7 mouse cellular contexts compared by ENCODE assay signal in the genomic region with DNA sequence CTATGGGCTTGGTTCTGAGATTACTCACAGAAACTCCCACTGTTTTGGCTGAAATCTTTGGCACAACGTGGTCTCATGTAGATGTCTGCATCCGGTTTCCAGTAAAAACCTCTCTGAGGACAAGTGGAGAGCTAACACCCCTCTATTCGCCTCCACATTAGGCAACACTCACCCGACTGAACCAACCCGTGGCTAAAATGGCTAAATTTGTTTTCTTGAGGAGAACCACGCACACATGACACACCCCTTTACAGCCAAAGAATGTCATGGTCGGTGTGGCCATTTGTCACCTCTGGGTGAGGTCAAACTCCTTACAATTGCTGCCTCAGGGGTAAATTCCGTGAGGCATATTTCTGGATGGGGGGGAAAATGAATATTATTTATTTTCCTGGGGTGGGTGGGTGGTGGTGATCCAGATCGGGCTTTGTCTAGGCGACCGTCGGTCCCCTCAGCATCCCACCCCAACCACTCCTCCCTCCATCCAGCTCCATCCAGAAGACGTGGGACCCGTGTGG. TPM values are rescaled to one million over a fixed set of nuclear protein-coding genes. Genes with fewer than 3 reads are reported as not detected.
DNase-seq lines count a peak whose midpoint lies in the region; ATAC-seq and TF ChIP-seq lines count a peak whose summit lies in the region.

No protein-coding gene starts in this region.

- peak overlapping the region; percentile 93 for H3K4me2 ChIP-seq in lung, embryonic 14.5 days
- peak overlapping the region; percentile 80 for H3K4me2 ChIP-seq in hindbrain, embryonic 12.5 days (replicated peaks)
- H3K4me2 ChIP-seq in lung, postnatal 0 days (replicated peaks; ENCODE audit: low read depth, low read length) = peak overlapping the region; percentile 91

- DNase-seq in lung, embryonic 14.5 days = peak; percentile 48
- no peak for DNase-seq in lung, postnatal 14 days
- peak; percentile 40 for DNase-seq in embryo, embryonic 10.5 days (ENCODE audit: low spot score)
- DNase-seq in lung, postnatal 0 days (ENCODE audit: low spot score) = peak; percentile 80
- DNase-seq in natural killer cell, adult 2 months (ENCODE audit: low spot score in 2 of 2) = no peak
- no peak for DNase-seq in B cell, adult 2 months

- WGBS in lung, embryonic 14.5 days = 20% methylated on average over 14 of the region's 14 CpGs
- WGBS in hindbrain, embryonic 12.5 days = 26% methylated on average over 14 of the region's 14 CpGs
- 12% methylated on average over 14 of the region's 14 CpGs for WGBS in lung, postnatal 0 days

- H3K4me3 ChIP-seq in lung, embryonic 14.5 days (ENCODE audit: low read depth, low read length) = peak overlapping the region; percentile 53
- peak overlapping the region; percentile 57 for H3K4me3 ChIP-seq in hindbrain, embryonic 12.5 days
- H3K4me3 ChIP-seq in lung, postnatal 0 days (ENCODE audit: low read depth, low read length) = peak overlapping the region; percentile 51

- H3K4me1 ChIP-seq in lung, embryonic 14.5 days (ENCODE audit: insufficient read depth) = peaks cover 14% of the 10 kb centered on the region
- H3K4me1 ChIP-seq in hindbrain, embryonic 12.5 days = peaks cover 11% of the 10 kb centered on the region
- no peaks in the 10 kb centered on the region for H3K4me1 ChIP-seq in lung, postnatal 0 days (ENCODE audit: insufficient read depth, low read depth, low read length)

- peak; percentile 48; the same call in 1 of the 2 replicates for TF ChIP-seq EP300 in lung, postnatal 0 days (IDR thresholded peaks at IDR 0.05)

- H3K36me3 ChIP-seq in lung, embryonic 14.5 days (ENCODE audit: insufficient read depth) = no peaks in the 10 kb centered on the region
- H3K36me3 ChIP-seq in hindbrain, embryonic 12.5 days = no peaks in the 10 kb centered on the region
- no peaks in the 10 kb centered on the region for H3K36me3 ChIP-seq in lung, postnatal 0 days (ENCODE audit: insufficient read depth, low read length)

- peak; percentile 28 for ATAC-seq in lung, embryonic 14.5 days (ENCODE audit: insufficient read depth)
- peak; percentile 38; the same call in 1 of the 2 replicates for ATAC-seq in hindbrain, embryonic 12.5 days (ENCODE audit: low FRiP score)
- ATAC-seq in lung, postnatal 0 days = peak; percentile 47

- no peaks in the 10 kb centered on the region for H3K9me3 ChIP-seq in lung, embryonic 14.5 days (ENCODE audit: low read depth, low read length)
- no peaks in the 10 kb centered on the region for H3K9me3 ChIP-seq in hindbrain, embryonic 12.5 days (replicated peaks)
- no peaks in the 10 kb centered on the region for H3K9me3 ChIP-seq in lung, postnatal 0 days (ENCODE audit: low read length)

- peak overlapping the region; percentile 70 for H3K9ac ChIP-seq in lung, embryonic 14.5 days
- H3K9ac ChIP-seq in hindbrain, embryonic 12.5 days = peak overlapping the region; percentile 80
- H3K9ac ChIP-seq in lung, postnatal 0 days (replicated peaks; ENCODE audit: low read depth) = peak overlapping the region; percentile 63

- H3K27me3 ChIP-seq in lung, embryonic 14.5 days (ENCODE audit: insufficient read depth, low read length) = no peaks in the 10 kb centered on the region
- no peaks in the 10 kb centered on the region for H3K27me3 ChIP-seq in hindbrain, embryonic 12.5 days
- no peaks in the 10 kb centered on the region for H3K27me3 ChIP-seq in lung, postnatal 0 days (replicated peaks; ENCODE audit: insufficient read depth, low read length)

- H3K27ac ChIP-seq in lung, embryonic 14.5 days (ENCODE audit: low read depth) = peak overlapping the region; percentile 99
- H3K27ac ChIP-seq in hindbrain, embryonic 12.5 days = peak overlapping the region; percentile 96
- H3K27ac ChIP-seq in lung, postnatal 0 days (ENCODE audit: low read length) = peak overlapping the region; percentile 99

- no peak for TF ChIP-seq CTCF in lung, embryonic 14.5 days (IDR thresholded peaks at IDR 0.05; ENCODE audit: low read depth)
- TF ChIP-seq CTCF in lung, postnatal 0 days (IDR thresholded peaks at IDR 0.05) = no peak

RNA-seq across cellular contexts. Expression of gene Slc38a2, which starts 9.5 kb away (rescaled TPM):
- polyA plus RNA-seq in lung, embryonic 14.5 days (2014; fragmentation: Nextera tagmentation; extraction: Ambion mirVana) = 174 and 182 TPM in 2 replicates
- 184 and 192 TPM in 2 replicates for polyA plus RNA-seq in hindbrain, embryonic 12.5 days (2016; fragmentation: Nextera tagmentation; extraction: Ambion mirVana)
- polyA plus RNA-seq in lung, postnatal 0 days (2015; fragmentation: Nextera tagmentation; extraction: Ambion mirVana) = 66.6 and 75.3 TPM in 2 replicates

Comparison
In these comparisons a context has a peak if more than half of its experiments do, and no peak if none do; other contexts are left out.
1. DNase-seq: peak in lung, embryonic 14.5 days (single experiment), embryo, embryonic 10.5 days (single experiment) and lung, postnatal 0 days (single experiment); none in lung, postnatal 14 days (single experiment), natural killer cell, adult 2 months (0 of 2) and B cell, adult 2 months (0 of 2).
2. Peak in every context shown above with its lines, with median percentiles within 50 percentile points of each other: ATAC-seq, H3K27ac ChIP-seq, H3K4me2 ChIP-seq, H3K4me3 ChIP-seq and H3K9ac ChIP-seq.